Mouse (Mus musculus) cerebellum, postnatal 25 days (tissue): ENCODE measurements around the gene Krt77.

Experiments
- DNase-seq, 2 experiments: peaks; one replicate each; pipeline ENCODE4 v3.0.0; 2021; ENCODE audit warnings: mixed read lengths in 2 of 2

The Krt77 gene

DNA sequence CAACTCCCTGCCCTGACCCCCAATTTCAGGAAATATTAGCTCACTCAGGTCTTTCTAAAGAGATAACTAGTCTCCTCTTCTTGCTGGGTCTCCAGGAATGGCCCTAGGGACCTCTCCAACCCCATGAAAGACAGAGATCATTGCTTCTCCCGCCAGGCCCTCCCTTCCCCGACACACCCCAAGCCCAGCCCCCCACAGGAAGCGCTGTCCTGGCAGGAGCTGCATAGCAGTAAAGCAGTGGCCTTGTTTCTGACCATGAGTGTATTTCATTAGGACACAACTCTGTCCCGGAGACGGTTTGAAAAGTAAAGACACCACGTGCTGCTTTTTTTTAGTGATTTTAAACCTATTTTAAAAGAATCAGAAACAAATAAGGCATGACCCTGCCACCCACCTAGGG is 36.4 kb downstream of the Krt77 start:
- no peak for DNase-seq

DNA sequence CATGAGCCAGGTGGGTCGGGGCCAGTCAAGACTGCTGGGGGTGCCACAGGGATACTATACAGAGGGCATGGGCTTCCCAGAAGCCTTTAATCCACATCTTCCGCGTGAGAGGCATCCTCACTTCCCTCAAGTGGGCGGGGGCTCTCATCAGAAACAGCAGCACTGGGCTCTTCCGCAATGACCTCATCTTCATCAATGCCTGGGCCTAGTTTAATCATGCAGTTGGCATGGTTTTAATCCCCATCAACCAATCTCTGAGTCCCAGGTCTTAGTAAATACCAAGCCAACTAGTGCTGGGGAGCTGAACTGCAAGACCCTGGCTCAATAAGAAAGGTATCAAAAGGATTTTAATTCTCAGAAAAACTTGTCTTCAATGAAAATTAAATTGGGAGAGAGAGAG is 40.1 kb downstream of the Krt77 start:
- no peak for DNase-seq

DNA sequence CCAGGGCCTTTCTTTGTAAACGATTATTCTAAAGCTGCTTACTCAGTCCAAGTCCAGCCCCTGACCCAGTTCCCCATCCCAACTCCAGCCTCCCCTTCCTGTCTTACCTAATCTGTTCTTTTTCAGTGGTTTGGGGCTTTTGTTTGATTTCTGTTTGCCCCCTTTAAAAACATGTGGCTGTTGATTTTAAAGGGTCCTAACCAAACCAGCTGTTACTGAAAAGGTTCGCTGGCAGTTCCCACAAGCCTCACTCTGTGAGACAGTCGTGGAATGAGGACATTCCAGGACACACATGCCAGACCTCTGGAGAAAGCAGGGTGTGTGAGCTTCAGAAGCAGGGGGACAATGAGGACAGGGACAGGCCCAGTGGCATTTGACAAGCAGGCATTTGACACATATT is 47.7 kb downstream of the Krt77 start:
- DNase-seq, result no peak

DNA sequence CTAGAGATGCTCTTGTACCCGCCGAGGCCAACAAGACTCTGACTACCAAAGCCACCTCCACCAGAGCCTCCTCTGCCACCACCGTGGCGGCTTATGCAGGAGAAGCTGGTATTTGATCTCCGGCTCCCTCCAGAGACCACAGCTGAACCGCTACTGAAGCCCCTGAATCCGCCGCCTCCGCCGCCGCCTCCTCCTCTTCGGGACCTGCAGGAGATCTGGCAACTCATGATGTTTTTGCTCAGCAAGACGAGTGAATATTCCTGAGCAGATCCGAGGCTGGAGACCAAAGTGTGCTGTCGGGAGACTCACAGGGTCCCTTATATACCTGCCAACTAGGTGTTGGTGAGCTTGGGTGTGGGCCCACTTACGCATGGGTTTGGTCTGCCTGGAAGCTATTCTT is 51.6 kb downstream of the Krt77 start, which contains the start of gene Krt2:
Gene Krt2 (minus strand): TSS at position 295 of the 400 bp plus-strand sequence.
- no peak for DNase-seq
